Mouse (Mus musculus) cortical plate, adult 2 months (tissue): ENCODE data around the gene Pcp4l1.

Source experiments
- CTCF ChIP-seq: fragments of 200-500 bp; IDR thresholded peaks from 2 replicates; pipeline ENCODE4 v1.5.1; 2011; ENCODE audit warnings: mild to moderate bottlenecking, control low read depth, low read length; ENCODE audit not compliant: insufficient read depth; ENCODE audit errors: extremely low read depth
- POLR2A ChIP-seq: fragments of 200-500 bp; IDR thresholded peaks from 2 replicates; pipeline ENCODE4 v1.6.1; 2011; ENCODE audit warnings: mild to moderate bottlenecking, low read length, control low read depth; ENCODE audit not compliant: insufficient read depth; ENCODE audit errors: extremely low read depth

DNA sequence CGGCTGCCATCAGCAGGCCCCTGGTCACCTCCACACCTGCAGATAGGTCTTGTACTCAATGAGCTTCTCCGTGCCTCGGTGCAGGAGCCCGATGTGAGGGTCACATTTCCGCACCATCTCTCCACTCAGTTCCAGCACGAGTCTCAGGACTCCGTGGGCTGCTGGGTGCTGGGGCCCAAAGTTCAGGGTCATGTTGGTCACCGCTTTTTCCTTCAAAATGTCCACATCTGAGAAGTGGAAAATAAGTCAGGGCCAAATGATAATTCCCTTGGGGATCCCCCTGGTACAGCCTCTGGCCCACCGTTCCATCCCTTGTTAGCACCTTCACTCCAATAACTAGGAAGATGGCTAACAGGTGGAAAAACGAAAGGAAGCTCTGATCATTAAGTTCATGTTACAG lies 44.8 kb upstream of the Pcp4l1 start:
- TF ChIP-seq POLR2A (no peak), CTCF (no peak)
